Mouse (Mus musculus) granulocyte monocyte progenitor cell, adult 5-6 weeks (primary cell): ENCODE data around the gene Gbp3. TPM values are rescaled to one million over a fixed set of nuclear protein-coding genes. Genes with fewer than 3 reads are reported as not detected.
"Not testable (repeated sequence)": the region's sequence is repeated elsewhere in the genome, so short reads cannot be mapped to it uniquely, and the experiment has no call there.

Experiments used
- ATAC-seq: replicated peaks from 2 replicates; pipeline ENCODE4 v1.8.0; 2016; ENCODE audit warnings: mild to moderate bottlenecking, moderate TSS enrichment, inconsistent platforms; ENCODE audit not compliant: poor library complexity, severe bottlenecking
- total RNA-seq, 2 experiments: library from RNA; stranded (forward) in 1 of 2; stranded (reverse) in 1 of 2; fragments of 200-712, 200-1000 nt in 1 of 2; fragments of >200 nt in 1 of 2; fragmentation: Nextera tagmentation in 1 of 2; gene quantifications; 2 replicates each; pipeline ENCODE4 v1.2.3; 2014 to 2017

Gbp3 gene
- total RNA-seq (2014; fragmentation: Nextera tagmentation) (54.0 and 85.4 TPM in 2 replicates), total RNA-seq (2017) (71.1 and 77.3 TPM in 2 replicates)

GRCm38 (mm10) chr3:142559632-142560228 lies at the start of gene Gbp3:
Gene Gbp3, plus strand, starts transcription at chr3:142560026.
- ATAC-seq = peak; percentile 13

DNA sequence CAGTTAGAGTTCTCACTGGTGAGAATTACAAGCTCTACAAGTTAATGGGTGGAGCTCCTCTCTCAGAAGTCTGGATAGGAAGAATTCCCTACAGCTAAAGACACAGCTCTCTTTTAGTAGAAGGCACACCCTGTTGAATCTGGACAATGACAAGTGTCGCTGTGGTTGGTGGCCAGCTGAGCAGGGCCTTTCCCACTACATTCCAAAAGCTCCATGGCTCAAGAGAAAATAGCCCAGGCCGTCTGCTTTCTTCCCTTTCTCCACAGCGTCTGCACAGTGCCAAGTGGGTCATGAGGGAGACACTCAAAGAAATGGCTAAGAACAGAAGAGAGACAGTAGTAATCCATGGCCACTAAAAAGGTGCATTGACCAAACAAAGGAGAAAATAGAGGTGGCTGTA lies 31.7 kb upstream of the Gbp3 start:
- ATAC-seq = no peak

DNA sequence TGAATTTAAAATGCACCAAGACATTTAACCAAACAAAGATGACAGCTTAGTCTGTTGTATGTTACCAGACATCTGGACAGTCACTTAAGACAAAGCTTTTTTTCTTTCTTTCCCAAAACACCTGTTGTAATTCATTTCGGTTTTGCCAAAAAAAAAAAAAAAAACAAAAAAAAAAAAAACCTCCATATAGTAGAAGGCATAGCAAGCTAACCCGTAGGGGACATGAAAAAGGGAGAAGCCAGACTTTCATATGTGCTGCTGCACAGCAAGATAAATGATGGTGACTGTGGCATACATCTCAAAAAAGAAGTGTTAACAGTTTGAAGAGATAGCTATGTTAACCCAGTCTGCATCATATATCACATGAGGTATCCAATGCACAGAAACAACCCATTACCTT lies 30.2 kb upstream of the Gbp3 start:
- ATAC-seq = peak; percentile 13

DNA sequence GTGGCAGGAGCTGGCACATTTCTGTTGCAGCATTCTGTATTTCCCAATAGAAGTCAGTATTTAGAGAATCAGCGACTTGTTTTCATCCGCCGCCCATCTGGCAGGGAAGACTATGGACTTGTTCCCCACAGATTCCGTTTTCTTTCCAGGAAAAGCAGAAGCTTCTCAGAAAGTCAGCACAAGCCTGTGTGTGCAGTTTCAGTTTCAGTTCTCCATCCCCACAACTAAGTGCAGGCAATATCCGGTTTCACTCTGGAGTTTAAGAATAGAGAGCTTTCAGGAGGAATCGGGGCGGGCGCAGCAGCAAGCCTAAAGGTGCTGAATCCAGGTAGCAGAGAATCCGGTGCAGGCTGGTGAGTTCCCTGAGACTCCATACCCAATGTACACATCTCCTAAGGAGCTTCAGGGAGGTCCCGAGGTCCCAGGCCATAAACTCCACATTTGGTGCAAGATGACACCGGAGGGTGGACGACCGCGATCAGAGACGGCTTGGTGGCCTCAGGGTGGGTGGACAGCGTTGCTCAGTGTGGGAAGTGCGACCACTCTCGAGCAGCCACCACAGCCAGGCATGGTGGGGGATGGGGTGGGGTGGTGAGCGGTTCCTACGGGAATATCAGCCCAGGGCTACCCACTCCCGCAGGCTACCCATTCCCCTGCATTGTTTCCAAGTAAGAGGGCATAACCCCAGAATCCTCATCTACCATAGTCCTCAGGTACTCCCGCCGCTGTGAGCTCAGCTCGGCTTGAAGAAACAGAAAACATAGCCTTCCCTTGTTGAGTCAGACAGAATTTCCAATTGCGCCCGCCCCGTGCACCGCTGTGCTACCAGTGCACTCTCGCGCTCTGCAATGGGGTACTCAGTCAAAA lies 29.5 kb upstream of the Gbp3 start, which contains the start of gene Gbp7:
Gene Gbp7, plus strand, starts transcription at position 256 of the 867 bp plus-strand sequence.
- peak; percentile 95 for ATAC-seq

DNA sequence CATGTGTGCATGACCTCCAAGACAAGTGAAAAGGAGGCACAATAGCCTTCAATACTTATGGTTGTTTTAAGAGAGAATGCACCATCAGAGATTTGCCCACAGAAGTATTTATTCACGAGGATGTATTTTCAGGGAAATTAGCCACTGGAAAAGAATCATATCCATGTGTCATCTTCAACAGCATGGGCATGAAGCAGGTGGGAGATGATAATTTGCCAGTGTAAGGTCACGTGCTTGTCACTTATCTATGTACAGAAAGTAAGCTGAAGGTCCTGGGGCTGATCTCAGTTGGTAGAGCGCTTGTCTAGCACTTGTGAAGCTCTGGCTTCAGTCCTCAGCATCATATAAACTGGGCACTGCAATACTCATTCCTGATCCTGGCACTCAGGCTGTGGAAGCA lies 28.2 kb upstream of the Gbp3 start:
- ATAC-seq = no peak

- no peak for ATAC-seq
Measured at GRCm38 (mm10) chr3:142533185-142533584, 26.6 kb upstream of the Gbp3 start.

DNA sequence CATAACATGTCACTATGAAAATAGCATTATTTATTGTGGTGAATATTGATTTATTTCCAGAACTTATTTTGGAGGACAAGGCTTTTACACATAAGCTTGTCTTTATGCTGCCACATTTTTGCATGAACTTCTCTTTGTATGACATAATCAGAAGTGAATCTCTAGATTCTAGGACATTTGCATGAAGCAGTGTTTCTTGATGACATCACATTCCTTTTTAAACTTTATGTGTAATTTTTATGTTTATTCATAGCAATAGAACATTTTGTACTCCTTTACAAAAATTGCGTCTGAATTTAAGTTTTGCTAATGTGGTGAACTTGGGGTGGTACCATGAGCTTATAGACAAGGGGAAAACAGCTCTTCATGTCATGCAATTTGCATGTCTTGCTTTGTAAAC lies 24.2 kb upstream of the Gbp3 start:
- ATAC-seq = no peak

GRCm38 (mm10) chr3:142541391-142541790 lies 18.4 kb upstream of the Gbp3 start:
- no peak for ATAC-seq

DNA sequence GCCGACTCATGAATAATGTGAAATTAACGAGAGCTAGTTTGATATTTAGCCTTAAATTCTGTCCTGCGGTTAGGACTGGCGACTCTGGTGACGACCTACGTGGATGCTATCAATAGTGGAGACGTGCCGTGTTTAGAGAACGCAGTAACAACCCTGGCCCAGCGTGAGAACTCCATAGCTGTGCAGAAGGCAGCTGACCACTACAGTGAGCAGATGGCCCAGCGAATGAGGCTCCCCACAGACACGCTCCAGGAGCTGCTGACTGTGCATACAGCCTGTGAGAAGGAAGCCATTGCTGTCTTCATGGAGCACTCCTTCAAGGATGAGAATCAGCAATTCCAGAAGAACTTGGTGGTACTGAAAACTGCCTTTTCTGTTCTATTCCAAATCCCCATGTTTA lies 17.1 kb upstream of the Gbp3 start:
- ATAC-seq = not testable (repeated sequence)

GRCm38 (mm10) chr3:142546690-142547089 lies 13.1 kb upstream of the Gbp3 start:
- no peak for ATAC-seq

DNA sequence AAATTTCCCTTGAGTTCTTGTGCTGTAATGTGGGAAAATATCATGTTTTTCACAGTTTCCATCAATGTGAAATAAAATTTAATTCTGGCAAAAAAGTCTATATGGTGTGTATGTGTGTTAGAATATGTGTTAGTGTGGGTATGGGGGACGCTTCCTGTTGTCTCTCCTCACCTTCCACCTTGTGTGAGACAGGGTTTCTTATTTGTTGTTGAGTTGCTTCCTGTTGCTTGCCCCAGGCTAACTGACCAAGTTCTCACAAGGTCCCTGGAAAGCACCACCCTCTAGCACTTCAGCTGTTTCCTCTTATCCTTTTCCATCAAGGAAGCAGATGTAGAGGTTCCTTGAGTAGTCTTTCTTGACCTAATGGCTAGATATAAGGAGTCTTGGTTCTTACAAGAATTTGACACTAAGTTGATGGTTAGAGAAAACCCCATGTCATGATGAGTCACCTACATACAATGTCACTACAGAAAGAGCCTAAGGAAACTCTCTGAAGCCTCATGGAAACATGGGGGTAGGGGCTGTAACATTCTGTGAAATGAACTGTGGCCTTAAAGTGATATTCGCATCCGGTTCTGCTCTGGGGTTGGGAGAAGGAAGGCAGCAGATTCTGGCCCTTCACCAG lies 9.7 kb upstream of the Gbp3 start:
- ATAC-seq = no peak

GRCm38 (mm10) chr3:142554601-142555000 lies 5.2 kb upstream of the Gbp3 start:
- no peak for ATAC-seq

- no peak for ATAC-seq
Measured at GRCm38 (mm10) chr3:142555623-142556022, 4.2 kb upstream of the Gbp3 start.

DNA sequence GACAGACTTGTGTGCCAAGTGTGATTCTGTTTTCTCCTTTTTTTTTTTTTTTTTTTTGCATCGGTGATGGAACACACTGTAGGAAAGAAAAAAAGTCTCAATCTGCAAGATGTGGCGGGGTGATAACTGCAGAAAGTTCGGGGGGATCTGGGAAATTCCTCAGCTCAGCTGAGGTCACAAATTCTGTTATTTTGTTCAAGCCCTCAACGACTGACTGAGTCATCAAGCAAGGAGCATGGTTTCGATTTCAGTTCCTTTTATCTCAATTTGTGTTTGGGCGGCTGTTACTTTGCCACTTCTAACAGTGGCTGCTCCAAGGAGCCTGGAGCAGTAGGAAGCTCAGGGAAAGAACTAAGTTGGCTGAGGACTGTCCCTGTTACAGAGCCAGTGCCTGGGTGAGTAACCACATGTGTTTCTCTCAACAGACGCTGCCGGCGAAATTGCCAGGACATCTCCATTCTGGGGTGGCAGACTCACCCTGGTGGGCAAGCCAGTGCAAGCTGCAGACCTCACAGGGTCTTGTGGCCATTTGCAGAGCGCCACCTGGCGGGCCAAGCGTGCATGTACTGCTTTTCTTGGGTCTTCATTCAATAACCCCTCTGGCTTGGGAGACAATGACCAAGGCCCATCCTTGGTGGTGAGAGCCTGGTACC lies 596 bp downstream of the Gbp3 start:
- peak; percentile 90 for ATAC-seq

DNA sequence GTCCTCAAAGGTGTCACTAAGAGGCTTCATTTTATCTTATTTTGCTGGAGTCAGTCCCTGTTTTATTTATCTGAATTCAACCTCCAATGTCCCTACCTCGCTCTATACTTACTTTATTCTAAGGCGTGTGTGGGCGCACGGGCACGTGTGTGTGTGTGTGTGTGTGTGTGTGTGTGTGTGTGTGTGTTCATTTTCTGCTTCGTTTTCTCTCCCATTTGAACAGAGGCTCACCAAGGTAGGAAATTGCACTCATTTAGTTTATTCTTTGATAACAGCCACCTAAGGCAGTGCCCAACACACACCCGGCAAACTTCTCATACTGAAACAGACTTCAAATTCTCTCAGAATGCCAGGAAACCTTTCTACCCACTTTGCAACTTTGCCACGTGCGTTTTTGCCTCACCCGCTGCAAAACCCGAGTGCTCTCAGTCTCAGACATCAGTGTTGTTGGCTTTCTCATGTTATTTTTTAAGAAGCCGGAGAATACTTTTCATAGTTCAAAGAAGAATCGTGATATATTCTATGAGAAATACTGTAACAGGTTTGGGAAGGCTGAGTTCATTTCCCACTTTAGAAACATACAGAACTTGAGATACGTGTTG lies 1.3 kb downstream of the Gbp3 start:
- ATAC-seq = 0 out of 2 replicates have a peak, but pooled peaks have one; percentile 0

GRCm38 (mm10) chr3:142561666-142562065 lies 1.8 kb downstream of the Gbp3 start:
- peak; percentile 11; the same call in 1 of the 2 replicates for ATAC-seq

DNA sequence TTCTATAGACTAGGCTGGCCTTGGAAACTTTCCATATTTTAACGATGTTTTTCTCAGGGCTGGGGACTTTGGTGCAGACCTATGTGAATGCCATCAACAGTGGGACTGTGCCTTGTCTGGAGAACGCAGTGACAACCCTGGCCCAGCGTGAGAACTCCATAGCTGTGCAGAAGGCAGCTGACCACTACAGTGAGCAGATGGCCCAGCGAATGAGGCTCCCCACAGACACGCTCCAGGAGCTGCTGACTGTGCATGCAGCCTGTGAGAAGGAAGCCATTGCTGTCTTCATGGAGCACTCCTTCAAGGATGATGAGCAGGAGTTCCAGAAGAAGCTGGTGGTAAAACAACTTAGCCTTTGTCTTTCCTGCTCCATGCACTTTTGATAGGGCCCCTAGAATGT lies 7.7 kb downstream of the Gbp3 start:
- not testable (repeated sequence) for ATAC-seq

- ATAC-seq = no peak
Measured at GRCm38 (mm10) chr3:142570738-142571137, 10.9 kb downstream of the Gbp3 start.

DNA sequence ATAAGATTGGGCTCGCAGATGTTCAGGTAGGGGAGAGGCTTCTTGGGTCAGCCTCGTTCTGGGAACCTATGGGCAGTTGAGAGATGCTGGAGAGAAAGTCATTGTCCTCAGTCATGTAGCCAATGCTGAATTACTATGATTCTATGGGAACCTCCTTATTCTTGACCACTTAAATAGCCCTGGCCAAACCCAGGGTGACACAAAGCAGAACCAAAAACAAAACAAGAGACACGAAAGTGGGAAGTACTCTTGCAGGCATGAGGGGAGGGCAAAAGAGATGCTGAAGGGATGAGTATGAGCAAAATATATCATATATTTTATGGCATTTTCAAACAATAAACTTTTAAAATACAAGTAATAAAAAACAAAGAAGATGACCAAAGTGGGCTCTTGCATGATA lies 17.3 kb downstream of the Gbp3 start:
- peak; percentile 97 for ATAC-seq

GRCm38 (mm10) chr3:142578342-142578741 lies 18.5 kb downstream of the Gbp3 start:
- no peak for ATAC-seq
